Mouse (Mus musculus) heart, adult 18-20 months (tissue): ENCODE measurements around the gene Hdac11. TPM values are rescaled to one million over a fixed set of nuclear protein-coding genes. Genes with fewer than 3 reads are reported as not detected.
A peak's percentile ranks its signal among the peaks of the same experiment; 100 is the strongest.
"Not testable (repeated sequence)": the region's sequence is repeated elsewhere in the genome, so short reads cannot be mapped to it uniquely, and the experiment has no call there.

Source experiments
- DNase-seq, 2 experiments: peaks; one replicate each; pipeline ENCODE4 v3.0.0; 2021 to 2022; ENCODE audit warnings: mixed read lengths in 1 of 2
- total RNA-seq, 2 experiments: library from RNA; stranded (reverse); gene quantifications; 2 replicates each; pipeline ENCODE4 v1.2.3; 2021

The Hdac11 gene
- total RNA-seq, 2 experiments from 2014 or later = 20.9 to 21.3 TPM

DNA sequence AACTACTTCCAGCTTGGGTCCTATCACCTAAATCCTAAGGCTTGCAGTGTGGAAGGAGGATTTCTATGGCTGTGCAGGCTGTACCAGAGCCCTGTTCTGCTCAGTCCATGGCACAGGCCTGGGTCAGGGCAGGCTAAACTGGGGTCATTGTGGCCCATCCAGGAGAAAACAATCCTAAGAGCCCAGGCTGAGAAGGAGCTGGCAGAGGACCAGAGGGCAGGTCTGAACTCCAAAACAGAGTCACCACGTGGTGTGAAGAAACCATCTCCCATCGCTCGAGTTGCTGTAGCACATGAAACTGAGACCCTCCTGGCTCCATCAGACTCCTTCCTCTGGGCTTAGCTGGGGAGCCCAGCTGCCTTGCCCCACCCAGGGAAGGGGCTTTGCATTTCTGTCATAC, 48.9 kb downstream of the Hdac11 start:
- DNase-seq = no peak

DNA sequence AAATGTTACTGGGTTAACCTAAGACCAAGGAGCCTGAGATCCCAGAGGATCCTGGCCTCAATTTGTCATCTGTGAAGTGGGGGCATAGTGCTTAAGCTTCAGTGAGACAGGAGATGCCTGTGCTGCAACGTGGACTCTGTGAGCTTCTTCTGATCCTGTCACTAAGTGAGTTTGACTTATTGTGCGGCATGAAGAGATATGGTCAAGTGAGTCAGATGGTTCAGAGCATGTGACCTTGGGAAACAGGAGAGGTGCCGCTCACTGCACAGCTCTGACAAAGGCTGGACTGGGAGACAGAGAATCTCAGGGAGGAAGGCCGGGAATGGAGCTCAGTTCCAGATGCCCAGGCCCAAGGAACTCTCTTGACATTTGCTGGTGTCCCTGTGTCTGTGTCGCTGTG, 49.3 kb downstream of the Hdac11 start:
- DNase-seq = no peak

DNA sequence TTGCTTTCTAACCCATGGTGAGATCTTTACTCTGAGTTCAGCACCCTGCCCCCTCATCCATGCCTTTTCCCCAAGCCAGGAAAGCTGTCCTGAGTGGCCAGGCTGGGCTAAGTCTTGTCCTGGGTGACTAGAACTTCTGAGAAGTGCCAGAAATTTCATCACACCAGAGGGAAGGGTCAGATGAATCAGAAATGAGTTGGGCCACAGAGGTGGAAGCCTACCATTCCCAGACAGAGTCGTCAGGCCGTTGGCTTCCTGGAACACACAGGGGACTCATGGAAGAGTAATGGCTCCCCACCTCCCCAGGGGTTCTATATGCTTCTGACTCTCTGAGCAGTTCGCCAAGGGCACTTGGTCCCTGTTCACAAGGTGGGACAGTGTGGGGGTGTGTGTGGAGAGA, 51.0 kb downstream of the Hdac11 start:
- DNase-seq = peak in 1 of 2 experiments; percentile 65

DNA sequence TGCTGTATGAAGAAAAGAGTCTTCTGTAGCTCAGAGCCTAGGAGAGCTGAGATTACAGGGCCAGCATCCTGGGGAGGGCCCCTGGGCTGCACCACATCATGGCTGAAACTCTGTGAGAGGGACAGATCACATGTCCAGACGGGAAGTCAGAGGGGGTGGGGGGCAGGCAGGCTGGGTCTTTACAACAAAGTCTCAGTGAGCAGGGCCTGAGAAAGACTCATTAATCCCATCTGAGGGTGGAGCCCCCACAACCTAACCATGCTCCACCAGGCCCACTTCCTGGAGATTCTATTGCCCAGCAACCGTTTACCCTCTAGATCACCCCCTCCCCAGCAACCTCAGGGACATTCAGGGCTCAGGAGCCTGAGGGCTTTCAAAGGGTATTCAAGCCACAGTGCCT, 53.3 kb downstream of the Hdac11 start:
- no peak for DNase-seq

DNA sequence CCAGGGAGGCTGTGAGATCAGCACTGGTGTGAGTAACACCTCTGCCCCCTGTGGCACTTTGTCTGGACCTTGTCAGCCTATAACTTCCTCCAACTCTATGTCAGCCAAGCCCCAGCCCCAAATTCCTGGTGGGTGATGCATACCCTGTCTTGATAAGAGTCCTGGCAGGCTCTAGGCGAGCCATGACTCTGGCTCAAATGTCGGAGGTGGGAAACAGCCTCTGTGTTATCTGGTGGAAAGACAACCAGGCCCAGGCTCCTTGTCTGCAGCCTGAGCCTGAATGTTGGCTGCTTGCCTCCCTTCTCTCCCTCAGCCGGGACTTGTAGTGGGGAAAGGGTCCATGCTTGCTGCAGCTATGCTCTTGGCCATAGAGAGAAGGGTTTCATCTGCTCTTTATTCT, 54.4 kb downstream of the Hdac11 start:
- no peak for DNase-seq

DNA sequence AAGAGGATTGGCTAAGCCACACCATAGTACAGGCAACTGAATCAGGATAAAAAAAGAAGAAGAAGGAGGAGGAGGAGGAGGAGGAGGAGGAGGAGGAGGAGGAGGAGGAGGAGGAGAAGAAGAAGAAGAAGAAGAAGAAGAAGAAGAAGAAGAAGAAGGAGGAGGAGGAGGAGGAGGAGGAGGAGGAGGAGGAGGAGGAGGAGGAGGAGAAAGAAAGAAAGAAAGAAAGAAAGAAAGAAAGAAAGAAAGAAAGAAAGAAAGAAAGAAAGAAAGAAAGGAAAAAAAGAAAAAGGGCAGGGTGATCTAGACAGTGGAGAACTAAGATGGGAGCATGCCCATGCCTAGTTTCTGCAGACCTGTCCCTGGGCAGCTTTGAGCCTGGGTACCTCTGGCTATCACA, 55.7 kb downstream of the Hdac11 start, which contains the start of gene Fbln2:
TSS of gene Fbln2 (plus strand) at position 301 of the 400 bp plus-strand sequence.
- DNase-seq = not testable (repeated sequence)

DNA sequence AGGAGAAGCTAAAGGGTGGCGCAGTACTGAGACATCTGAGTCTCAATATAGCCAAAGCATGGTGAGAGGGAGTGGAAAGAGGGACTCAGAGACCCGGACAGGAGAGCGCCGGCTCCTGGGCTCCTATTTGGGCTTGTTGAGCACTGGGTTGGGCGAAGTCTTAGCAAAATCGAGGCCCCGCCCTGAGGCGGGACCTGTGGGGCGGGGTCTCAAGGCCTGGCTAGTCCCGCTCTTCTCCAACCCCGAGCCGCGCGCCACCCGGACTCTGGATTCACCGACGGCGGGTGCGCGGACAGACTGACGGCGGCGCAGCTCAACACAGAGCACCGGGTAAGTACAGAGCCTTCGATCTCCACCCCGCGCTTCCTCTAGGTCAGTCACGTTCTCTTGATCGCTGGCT, 56.1 kb downstream of the Hdac11 start:
- peak; percentile 88 for DNase-seq

DNA sequence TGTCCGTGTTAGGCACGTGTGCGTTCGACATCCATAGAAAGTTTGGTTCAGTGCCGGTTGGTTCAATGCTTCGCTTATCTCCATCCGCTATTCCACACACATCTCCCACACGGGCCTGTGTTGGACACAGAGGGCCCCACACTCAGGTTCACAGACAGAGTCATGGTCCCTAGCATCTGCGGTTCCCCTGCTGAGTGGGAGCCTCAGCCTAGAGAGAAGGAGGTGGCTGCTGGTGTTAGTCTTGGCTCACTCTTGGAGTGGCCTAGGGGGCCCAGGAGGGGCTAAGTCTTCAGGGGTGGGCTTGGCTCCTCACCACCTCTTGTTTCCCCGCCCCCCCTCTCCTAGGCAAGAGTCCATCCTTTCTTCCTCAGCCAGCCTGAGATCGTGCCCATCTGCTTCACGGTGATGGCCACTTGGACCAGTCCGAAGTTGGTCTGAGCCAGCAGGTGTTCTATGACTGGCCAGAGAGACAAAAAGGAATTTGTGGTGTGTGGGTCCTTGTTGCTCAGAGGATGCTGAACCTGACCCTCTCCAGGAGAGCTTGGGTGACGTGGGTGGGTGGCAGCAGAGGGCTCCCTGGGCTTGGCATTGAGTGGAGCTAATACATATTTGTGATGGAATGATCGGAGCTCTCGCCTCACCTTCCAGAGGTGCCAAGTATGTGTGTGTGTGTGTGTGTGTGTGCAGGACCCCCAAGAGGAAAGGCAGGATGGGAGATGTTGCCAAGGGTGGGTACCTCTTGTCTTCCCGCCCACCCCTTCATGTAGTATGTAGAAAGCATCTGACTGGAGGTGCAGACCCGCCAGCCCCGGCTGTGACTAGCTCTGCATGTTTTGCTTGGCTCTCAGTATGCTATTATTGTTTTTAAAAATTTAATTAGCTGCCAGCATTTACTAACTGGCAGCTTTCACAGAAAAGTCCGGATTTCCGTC, 57.1 kb downstream of the Hdac11 start:
- peak in 1 of 2 experiments; percentile 36 for DNase-seq

DNA sequence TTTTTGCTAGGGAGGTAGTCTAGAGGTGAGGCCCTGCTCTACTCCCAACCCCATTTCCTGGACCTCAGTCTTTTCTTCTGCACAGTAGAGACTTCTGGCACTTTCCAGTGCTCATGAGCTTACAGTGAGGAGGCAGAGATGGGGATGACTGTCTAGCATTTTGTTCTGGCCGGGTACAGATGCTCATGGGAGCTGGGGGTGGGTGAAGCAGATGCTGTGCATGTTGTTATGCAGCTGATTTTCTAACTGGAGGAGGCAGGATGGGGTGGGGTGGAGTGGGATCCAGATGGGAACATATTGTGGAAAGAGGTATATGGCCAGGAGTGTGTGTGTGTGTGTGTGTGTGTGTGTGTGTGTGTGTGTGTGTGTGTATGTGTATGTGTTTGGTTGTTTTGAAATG, 59.0 kb downstream of the Hdac11 start:
- DNase-seq = no peak

DNA sequence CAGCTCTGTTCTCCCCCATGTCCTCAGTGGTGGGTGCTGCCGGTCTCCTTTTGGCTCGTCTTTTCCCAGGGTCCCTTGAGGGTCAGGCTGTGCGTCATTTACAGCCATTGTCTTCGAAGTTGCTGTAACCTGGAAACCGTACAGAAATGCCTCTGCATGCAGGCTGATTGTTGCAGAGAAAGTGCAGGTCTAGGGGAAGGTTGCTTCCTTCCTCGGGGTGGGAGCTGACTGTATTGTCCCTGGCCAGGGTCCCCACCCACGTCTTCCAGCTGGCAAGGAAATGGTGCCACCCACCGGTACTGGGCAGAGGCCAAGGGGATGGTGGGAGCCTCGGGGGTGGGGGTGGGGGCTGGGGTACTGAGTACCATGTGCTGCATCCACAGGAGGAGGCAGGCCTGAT, 62.0 kb downstream of the Hdac11 start:
- DNase-seq = peak in 1 of 2 experiments; percentile 54

DNA sequence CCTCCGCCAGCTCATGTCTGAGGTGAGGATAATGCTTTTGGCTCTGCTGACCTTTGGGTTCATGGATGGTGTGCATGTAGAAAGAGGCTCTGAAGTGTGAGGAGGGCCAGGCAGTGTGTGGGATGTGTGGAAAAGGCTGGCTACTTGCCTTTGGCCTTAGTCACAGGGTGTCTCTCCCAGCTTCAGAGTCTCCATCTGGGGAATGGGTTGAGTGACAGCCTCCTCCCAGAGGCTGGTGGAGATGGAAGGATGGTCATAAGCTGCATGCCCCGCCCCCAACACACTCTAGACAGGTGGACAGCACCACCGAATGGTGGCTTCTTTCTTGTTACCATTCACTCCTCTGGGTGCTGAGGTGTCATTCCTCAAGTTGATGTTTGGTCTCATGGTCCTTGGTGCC, 62.4 kb downstream of the Hdac11 start:
- peak in 1 of 2 experiments; percentile 48 for DNase-seq

DNA sequence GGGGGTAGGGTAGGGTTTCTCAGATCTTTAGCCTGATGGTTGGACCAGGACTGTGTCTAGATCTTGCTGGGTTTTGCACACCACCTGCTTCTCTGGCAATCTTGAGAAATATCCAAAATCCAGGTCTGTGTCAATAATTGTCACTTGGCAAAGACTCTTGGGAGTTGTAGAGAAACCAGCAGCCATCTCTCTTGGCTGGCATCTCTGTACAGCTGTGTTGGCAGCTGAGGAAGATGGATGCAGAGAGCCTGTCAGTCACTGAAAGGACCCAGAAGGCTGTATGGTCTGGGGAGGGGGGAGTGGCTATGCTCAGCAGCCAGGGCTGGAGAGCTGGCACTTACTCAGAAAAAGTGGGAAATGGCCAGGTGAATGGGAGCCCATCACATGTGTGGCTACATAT, 63.6 kb downstream of the Hdac11 start:
- no peak for DNase-seq

DNA sequence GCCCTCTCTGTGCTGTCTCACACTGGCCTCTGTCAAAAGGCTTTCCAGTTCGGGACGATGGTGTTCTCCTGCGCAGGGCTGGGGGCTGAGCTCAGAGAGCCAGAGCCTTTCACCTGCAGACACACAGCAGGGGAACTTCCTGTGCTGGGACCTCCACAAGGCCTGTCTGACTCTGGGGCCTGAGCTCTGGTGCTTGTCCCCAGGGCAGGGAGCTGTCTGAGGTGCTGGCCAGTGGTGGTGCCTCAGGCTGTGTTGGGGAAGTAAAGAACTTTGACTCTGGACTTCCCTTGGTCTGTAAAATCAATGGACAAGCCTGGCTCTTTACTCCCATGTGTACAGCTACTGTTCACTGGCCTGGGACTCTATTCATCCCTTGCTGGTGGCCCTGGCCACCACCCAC, 64.6 kb downstream of the Hdac11 start:
- DNase-seq = no peak

DNA sequence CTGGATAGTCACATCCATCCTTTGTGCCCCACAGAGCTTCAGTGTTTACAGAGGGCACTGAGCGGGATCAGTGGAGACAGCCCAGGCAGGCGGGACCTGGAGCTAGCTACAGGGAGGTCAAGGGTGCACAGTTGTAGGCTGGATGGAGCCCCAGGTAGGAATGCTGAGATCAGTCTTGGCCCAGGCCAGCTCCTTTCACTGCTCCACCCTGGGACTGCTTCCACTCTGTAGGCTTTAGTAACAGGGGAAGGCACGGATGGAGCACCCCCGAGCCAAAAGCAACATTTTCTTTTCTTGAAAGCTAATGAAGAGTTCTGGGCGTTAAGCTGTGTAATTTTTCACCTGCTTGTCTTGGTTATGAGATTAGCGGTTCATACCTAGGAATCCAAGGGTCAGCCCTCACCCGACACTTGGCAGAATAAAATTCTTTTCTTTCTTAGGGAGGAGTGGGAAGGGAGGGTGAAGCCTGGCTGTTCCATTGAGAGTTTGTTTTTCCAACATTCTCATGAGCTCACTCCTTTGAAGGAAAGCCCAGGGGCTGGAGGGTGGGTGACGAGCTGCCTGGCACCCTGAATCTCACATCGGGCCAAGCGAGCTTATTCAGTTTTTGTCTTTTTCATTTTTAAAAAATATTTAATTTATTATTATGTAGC, 66.4 kb downstream of the Hdac11 start:
- DNase-seq = peak; percentile 49 to 80

Other genes with a start within 250 kb of the Hdac11 start
- gene Iqsec1, start 168.0 kb upstream of the Hdac11 start, total RNA-seq = 100 to 1,000 TPM; 133 to 153 TPM
- 1 to 10 TPM; 2.6 to 6.9 TPM for gene Nup210, start 39.8 kb upstream of the Hdac11 start, total RNA-seq
- gene Fbln2, start 55.8 kb downstream of the Hdac11 start, total RNA-seq = 10 to 100 TPM; 42.0 to 43.1 TPM